Mouse (Mus musculus): Measurements from ENCODE around the gene Gm1553.

Gene Gm1553

GRCm38 (mm10) chr10:82492518-82492917, at the start of gene Gm1553:
Gene Gm1553 (minus strand): TSS chr10:82492618.
- no peak for DNase-seq (ENCODE audit: low spot score in 2 of 2)
